Mouse (Mus musculus): ENCODE results near the gene Fbxl18. TPM values are rescaled to one million over a fixed set of nuclear protein-coding genes. Genes with fewer than 3 reads are reported as not detected.

The Fbxl18 gene
- polyA plus RNA-seq, 1 experiment: 10.8 TPM

- Histone ChIP-seq H3K27ac (ENCODE audit: control insufficient read depth, insufficient read depth, low read depth, low read length, poor library complexity) (no peak overlapping the region), H3K4me3 (replicated peaks; ENCODE audit: control insufficient read depth, low read depth, low read length) (no peak overlapping the region), H3K4me1 (ENCODE audit: control insufficient read depth, insufficient read depth, low read length) (peaks cover 6% of the 10 kb centered on the region)
- TF ChIP-seq CTCF (IDR thresholded peaks at IDR 0.05; ENCODE audit: control insufficient read depth, insufficient read depth, low read length) (peak; percentile 98), POLR2A (IDR thresholded peaks at IDR 0.05; ENCODE audit: borderline replicate concordance, control insufficient read depth, low read depth, low read length) (no peak)
- WGBS: 41% methylated on average over 8 of the region's 8 CpGs
Observed at GRCm38 (mm10) chr5:142879318-142880175, 15.7 kb downstream of the Fbxl18 start.

GRCm38 (mm10) chr5:142878570-142878969 lies 16.7 kb downstream of the Fbxl18 start:
- 78% methylated on average over 15 of the region's 15 CpGs for WGBS
- Histone ChIP-seq H3K27ac (ENCODE audit: control insufficient read depth, insufficient read depth, low read depth, low read length, poor library complexity) (no peak overlapping the region), H3K4me1 (ENCODE audit: control insufficient read depth, insufficient read depth, low read length) (peaks cover 6% of the 10 kb centered on the region), H3K4me3 (replicated peaks; ENCODE audit: control insufficient read depth, low read depth, low read length) (no peak overlapping the region)
- TF ChIP-seq CTCF (IDR thresholded peaks at IDR 0.05; ENCODE audit: control insufficient read depth, insufficient read depth, low read length) (no peak), POLR2A (IDR thresholded peaks at IDR 0.05; ENCODE audit: borderline replicate concordance, control insufficient read depth, low read depth, low read length) (no peak)

GRCm38 (mm10) chr5:142877337-142878280 lies 17.6 kb downstream of the Fbxl18 start:
- Histone ChIP-seq H3K4me3 (replicated peaks; ENCODE audit: control insufficient read depth, low read depth, low read length) (no peak overlapping the region), H3K4me1 (ENCODE audit: control insufficient read depth, insufficient read depth, low read length) (peaks cover 6% of the 10 kb centered on the region), H3K27ac (ENCODE audit: control insufficient read depth, insufficient read depth, low read depth, low read length, poor library complexity) (no peak overlapping the region)
- TF ChIP-seq CTCF (IDR thresholded peaks at IDR 0.05; ENCODE audit: control insufficient read depth, insufficient read depth, low read length) (peak; percentile 98), POLR2A (IDR thresholded peaks at IDR 0.05; ENCODE audit: borderline replicate concordance, control insufficient read depth, low read depth, low read length) (no peak)
- 26% methylated on average over 11 of the region's 11 CpGs for WGBS

GRCm38 (mm10) chr5:142876896-142877295 lies 18.3 kb downstream of the Fbxl18 start:
- WGBS: 84% methylated on average over 5 of the region's 5 CpGs
- Histone ChIP-seq H3K27ac (ENCODE audit: control insufficient read depth, insufficient read depth, low read depth, low read length, poor library complexity) (no peak overlapping the region), H3K4me3 (replicated peaks; ENCODE audit: control insufficient read depth, low read depth, low read length) (no peak overlapping the region), H3K4me1 (ENCODE audit: control insufficient read depth, insufficient read depth, low read length) (peaks cover 6% of the 10 kb centered on the region)
- TF ChIP-seq POLR2A (IDR thresholded peaks at IDR 0.05; ENCODE audit: borderline replicate concordance, control insufficient read depth, low read depth, low read length) (no peak), CTCF (IDR thresholded peaks at IDR 0.05; ENCODE audit: control insufficient read depth, insufficient read depth, low read length) (peak; percentile 4; the same call in 1 of the 2 replicates)

- Histone ChIP-seq H3K27ac (ENCODE audit: control insufficient read depth, insufficient read depth, low read depth, low read length, poor library complexity) (no peak overlapping the region), H3K4me1 (ENCODE audit: control insufficient read depth, insufficient read depth, low read length) (no peaks in the 10 kb centered on the region; the same call in 1 of the 2 replicates), H3K4me3 (replicated peaks; ENCODE audit: control insufficient read depth, low read depth, low read length) (no peak overlapping the region)
- 93% methylated on average over 10 of the region's 10 CpGs for WGBS
- TF ChIP-seq POLR2A (IDR thresholded peaks at IDR 0.05; ENCODE audit: borderline replicate concordance, control insufficient read depth, low read depth, low read length) (no peak), CTCF (IDR thresholded peaks at IDR 0.05; ENCODE audit: control insufficient read depth, insufficient read depth, low read length) (no peak)
Observed at GRCm38 (mm10) chr5:142875513-142875905, 19.7 kb downstream of the Fbxl18 start.

- no peak overlapping the region for H3K4me3 ChIP-seq (replicated peaks; ENCODE audit: control insufficient read depth, low read depth, low read length)
- H3K4me1 ChIP-seq (ENCODE audit: control insufficient read depth, insufficient read depth, low read length): no peaks in the 10 kb centered on the region
- TF ChIP-seq CTCF (IDR thresholded peaks at IDR 0.05; ENCODE audit: control insufficient read depth, insufficient read depth, low read length): no peak
- no peak for TF ChIP-seq POLR2A (IDR thresholded peaks at IDR 0.05; ENCODE audit: borderline replicate concordance, control insufficient read depth, low read depth, low read length)
- no peak overlapping the region for H3K27ac ChIP-seq (ENCODE audit: control insufficient read depth, insufficient read depth, low read depth, low read length, poor library complexity)
- WGBS: 91% methylated on average over 13 of the region's 13 CpGs
Observed at GRCm38 (mm10) chr5:142874791-142875512, 20.3 kb downstream of the Fbxl18 start.

- Histone ChIP-seq H3K4me3 (replicated peaks; ENCODE audit: control insufficient read depth, low read depth, low read length) (no peak overlapping the region), H3K27ac (ENCODE audit: control insufficient read depth, insufficient read depth, low read depth, low read length, poor library complexity) (no peak overlapping the region), H3K4me1 (ENCODE audit: control insufficient read depth, insufficient read depth, low read length) (no peaks in the 10 kb centered on the region)
- TF ChIP-seq CTCF (IDR thresholded peaks at IDR 0.05; ENCODE audit: control insufficient read depth, insufficient read depth, low read length) (no peak), POLR2A (IDR thresholded peaks at IDR 0.05; ENCODE audit: borderline replicate concordance, control insufficient read depth, low read depth, low read length) (no peak)
- WGBS: 82% methylated on average over 7 of the region's 7 CpGs
Observed at GRCm38 (mm10) chr5:142873718-142874117, 21.5 kb downstream of the Fbxl18 start.
